Mouse (Mus musculus): ENCODE data around the gene Adamts12.

Gene Adamts12

DNA sequence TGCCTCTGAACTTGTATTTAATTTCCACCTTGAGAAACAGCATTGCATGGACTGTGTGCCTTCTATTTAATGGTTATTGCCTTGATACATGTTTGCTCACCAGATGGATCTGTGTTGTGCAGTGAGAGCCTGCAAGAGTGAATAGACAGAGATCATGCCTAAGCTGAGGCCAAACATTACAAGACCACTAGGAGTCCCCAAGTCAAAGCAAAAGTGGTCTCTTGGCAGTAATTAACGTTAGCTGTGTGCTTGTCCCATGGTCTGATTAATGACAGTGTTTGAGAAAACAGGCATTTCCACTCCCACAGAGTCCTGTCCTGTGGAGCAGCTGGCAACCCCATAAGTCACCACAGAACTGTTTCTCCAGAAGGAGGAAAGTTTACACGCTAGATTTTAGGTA is 96.2 kb downstream of the Adamts12 start:
- DNase-seq (ENCODE audit: low spot score in 2 of 2): no peak

DNA sequence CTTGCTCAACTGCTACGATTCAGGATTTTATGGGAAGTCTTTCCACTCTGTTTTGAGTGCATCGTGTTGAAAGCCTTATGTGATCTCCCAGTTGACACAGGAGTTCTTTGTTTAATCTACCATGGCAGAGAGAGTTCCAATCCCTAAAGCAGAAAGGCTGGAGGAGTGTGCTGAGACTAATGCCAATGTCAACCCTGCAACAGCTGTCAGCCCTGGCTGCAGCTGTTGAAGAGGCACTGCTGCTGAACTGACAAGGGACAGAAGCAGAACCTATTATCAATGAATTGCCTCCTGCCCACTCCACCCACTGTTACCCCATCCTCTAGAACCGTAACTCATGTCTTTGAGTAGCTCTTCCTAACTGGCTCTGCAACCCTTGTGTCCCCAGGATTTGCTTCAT is 101.3 kb downstream of the Adamts12 start:
- DNase-seq (ENCODE audit: low spot score in 2 of 2): no peak

DNA sequence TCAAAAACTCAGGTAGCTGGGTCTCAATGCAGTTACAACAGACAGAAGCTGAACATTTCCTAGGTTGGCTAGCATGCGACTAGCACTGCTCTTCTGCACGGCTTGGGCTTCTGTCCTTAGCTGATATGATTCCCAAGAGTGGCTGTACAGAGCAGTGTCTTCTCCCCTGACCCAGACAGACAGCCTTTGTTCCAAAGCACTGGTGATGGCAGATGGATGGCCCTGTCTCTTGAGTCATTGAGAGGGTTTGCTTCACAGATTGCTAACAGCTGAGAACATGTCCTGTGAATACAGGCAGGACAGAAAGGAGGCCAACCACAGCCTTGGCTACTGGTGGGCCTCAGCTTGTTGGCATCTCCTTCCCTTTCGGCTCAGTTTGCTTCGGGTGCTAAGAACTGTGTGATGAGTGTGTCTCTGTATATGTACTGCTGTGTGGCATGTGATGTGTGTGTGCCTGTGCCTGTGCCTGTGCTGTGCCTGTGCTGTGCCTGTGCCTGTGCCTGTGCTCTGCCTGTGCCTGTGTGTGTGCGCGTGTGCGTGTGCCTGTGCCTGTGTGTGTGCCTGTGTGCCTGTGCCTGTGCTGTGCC is 109.4 kb downstream of the Adamts12 start:
- DNase-seq (ENCODE audit: low spot score in 2 of 2): no peak

DNA sequence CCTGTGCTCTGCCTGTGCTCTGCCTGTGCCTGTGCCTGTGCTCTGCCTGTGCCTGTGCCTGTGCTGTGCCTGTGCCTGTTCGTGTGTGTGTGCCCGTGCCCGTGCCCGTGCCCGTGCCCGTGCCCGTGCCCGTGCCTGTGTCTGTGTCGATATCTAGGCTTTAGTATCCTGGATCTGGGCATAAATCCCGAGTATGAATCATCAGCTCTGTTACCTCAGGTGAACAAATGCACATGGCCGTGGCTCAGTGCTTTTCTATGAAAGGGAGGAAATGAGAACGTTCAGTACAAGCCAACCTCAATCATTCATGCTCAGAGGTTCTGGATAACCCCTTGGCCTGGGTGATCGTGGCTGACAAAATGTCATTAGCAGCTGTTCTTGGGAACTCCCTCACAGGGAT is 110.3 kb downstream of the Adamts12 start:
- DNase-seq (ENCODE audit: low spot score in 2 of 2): peak in 1 of 2 experiments; percentile 11

DNA sequence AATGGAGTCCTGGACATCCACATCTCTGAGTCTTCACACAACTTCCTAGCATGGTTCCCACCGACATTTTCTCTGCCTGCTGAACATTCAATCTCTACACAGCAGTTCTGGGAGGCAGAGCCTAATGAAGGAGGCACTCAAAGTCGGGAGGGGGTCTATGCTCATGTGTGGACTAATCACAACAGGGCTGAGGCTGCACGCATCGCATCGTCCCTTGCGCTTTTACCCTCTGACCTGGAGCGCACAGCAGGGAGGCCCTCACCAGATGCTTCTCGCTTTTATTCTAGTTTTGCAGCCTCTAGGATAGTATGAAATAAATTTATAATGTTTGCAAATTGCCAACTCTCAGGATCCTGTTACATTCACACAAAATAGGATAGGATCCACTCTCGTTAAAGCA is 112.9 kb downstream of the Adamts12 start:
- DNase-seq (ENCODE audit: low spot score in 2 of 2): no peak

DNA sequence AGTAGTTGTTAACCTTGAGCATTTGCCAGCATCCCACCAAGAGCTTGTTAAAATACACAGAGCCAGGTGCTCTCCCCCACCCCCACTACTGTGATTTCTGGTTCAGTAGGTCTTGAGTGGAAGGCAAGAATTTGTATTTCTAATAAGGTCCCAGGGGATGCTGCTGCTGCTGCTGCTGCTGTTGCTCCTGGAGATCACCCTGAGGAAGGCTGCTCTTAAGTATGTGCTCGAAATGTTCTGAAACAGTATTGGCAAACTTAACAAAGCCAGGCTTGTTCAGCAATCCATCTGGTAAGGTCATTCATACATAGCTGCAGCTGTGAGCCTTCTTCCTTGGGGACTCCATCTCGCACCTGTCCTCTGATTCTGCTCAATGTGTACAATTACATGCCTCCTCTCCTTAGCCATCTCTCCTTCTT is 115.2 kb downstream of the Adamts12 start:
- DNase-seq (ENCODE audit: low spot score in 2 of 2): no peak

DNA sequence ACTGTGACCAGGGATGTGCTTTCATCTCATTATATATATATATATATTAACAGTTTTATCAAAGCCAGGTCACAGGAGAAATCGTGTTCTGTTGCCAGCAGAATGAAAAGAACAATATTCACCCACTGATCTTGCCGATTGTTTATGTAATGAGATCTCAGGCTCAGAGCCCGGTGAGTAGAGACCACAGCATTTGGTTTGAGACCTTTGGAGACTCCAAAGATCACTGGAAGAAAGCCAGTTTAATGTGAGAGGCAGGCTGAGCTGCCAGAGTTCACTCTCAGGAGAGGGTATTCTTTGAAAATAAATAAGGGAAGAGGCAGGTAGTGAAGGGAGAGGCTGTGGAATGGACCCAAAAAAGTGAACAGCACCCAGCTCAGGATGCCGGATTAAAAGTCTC is 122.1 kb downstream of the Adamts12 start:
- DNase-seq (ENCODE audit: low spot score in 2 of 2): no peak

DNA sequence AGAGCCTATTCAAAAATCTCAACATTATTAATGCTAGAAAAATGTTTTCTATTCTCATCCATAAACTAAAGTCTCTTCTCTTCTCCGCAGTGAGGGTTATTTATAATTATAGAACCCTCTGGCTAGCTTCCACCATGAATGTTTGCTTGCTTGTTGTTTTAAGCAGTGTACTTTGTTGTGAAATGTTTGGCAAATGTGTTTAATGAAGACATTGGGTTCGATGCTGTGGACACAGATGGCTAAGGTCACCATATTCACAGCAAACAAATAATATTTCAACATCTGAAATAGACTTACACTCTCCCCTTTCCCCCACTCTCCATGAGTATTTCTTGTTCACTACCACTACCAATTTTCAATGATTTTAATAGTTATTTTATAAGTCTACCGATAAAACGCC is 125.9 kb downstream of the Adamts12 start:
- no peak for DNase-seq (ENCODE audit: low spot score in 2 of 2)

DNA sequence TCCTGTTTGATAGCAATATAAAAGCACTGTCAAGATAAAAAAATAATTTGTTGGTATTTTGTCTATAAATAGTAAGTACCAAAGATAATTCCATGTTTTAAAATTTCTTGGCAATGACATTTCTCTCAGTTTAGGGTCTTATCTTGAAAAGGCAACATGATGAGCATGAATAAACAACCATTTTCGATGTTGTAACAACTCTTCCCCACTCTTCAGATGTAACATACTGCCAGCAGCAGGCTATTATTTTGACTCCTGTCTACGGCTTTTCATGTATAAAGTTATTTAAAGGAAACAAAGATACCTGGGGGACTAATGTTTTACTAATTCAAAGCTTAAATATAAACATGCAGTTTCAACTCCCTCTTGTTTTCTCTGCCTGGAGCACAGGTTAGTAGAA is 128.2 kb downstream of the Adamts12 start:
- no peak for DNase-seq (ENCODE audit: low spot score in 2 of 2)

DNA sequence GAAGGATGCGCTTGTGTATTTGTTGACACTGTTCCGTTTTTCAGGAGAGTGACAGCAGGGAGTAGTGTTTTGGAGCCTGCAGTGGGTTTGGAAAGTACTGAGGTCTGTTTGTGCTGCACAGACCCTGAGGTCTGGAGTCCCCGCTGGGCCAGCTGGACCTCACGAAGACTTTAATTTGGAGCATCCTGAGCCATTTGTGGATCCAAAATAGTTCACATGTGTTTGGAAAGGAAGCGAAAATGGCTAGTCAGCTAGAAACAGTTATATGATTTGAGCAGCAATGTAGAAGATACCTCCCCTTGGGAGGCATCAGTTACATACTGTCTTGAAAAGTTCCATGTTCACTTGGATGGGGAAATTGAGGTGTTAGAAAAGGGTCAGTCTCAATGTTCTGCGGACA is 132.5 kb downstream of the Adamts12 start:
- no peak for DNase-seq (ENCODE audit: low spot score in 2 of 2)

DNA sequence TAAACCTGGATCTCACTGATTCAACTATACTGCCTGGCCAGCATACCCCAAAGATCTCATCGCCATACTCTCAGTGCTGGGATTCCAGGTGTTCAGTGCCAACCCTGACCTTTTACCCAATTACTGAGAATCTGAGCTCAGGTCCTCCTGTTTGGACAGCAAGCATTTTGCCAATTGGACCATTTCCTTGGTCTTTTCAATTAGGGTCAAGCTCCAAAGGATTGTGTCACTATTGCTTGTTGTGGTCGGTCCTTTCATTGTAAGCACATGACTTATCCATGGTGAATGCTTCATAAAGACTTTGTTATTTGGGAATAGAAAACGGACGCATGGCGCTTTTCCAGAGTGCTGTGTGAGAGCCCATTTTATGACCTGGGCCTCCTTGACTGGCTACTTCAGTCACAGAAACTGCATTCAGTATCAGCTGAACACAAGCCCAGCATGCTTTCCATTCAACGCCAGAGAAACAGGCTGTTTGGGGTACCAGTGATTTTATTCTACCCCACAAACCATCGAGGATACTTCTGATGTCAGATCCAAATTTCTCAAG is 133.7 kb downstream of the Adamts12 start:
- DNase-seq (ENCODE audit: low spot score in 2 of 2): no peak

DNA sequence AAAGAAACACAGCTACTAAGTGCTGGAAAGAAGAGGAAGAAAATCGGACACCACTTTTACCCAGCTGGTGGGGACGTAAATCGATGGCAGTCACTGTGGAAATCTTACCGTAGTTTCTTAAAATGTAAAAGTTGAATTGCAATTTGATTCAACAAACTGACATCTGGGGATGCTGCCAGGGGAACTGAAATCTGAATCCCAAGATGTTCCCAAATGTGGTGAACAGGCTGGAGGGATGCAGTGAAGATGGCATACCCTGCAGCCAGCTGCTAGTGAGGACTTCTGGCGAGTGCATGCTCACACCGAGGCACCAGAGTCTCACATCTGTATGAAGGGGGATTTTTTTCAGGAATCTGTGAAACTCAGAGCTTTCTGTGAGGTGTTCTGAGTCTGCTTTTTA is 138.5 kb downstream of the Adamts12 start:
- no peak for DNase-seq (ENCODE audit: low spot score in 2 of 2)

DNA sequence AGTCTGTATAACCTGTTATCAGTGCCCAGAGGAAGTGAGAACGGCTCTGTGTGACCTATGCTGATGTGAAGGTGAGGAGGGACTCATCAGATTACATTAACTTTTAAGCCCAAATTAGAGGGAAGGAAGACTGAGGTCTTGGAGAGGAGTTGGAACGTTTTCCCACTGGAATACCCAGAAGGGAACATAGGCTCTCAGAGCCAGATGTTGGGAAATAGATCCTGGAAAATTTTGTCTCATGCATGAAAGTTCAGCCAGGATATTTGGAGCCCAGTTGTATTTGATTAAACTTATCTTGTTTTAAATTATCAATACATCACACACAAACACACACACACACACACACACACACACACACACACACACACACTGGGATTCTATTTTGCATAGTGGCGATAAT is 140.3 kb downstream of the Adamts12 start:
- no peak for DNase-seq (ENCODE audit: low spot score in 2 of 2)

DNA sequence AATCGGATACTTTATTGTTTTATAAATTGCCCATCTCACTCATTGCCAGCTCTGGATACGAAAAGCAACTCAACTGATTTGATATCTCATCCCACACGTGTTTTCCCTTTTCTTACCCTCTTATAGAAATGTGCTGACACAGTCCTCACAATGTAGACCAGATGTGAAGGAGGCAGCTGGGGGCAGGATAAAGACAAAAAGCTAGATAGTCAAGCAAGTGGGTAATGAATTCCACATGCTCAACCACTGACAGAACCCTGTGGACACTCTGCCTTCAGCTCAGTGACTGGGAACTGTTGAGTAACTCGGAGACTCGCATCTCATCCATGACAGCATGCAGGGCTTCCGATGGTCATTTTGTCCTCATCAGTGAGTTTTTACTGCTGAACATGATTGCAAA is 146.4 kb downstream of the Adamts12 start:
- DNase-seq (ENCODE audit: low spot score in 2 of 2): no peak

DNA sequence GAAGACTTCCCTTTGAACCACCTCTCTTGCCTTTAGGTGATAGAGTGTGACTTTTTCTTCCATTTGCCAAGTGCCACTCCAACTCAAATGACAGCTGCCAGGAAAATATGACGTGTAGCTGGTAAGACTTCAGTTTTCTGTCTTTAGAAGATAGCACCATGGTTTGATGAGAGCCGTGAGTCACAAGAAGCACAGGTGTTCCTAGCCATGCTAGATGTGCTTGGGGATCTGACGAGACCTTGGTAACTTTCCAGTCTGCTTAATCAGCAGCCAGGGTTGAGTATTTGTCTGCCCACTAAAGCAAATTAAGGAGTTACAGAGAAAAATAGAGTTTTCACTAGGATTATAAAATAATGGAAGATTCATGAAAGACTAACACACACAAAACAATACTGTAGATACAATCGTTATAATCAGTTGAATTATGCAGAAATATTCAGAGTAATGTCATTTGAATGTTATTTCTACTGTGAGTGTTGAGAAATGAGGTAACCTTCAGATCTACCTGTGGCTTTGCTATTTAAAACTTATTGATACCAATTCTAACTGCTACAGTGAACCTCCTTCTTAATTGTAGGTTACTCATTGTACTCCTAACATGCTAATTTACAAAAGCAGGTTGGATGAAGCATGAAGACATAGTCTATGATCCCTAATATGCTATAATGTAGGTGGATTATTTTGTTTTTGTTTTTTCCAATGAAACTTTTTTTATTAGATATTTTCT is 169.5 kb downstream of the Adamts12 start:
- no peak for DNase-seq (ENCODE audit: low spot score in 2 of 2)

DNA sequence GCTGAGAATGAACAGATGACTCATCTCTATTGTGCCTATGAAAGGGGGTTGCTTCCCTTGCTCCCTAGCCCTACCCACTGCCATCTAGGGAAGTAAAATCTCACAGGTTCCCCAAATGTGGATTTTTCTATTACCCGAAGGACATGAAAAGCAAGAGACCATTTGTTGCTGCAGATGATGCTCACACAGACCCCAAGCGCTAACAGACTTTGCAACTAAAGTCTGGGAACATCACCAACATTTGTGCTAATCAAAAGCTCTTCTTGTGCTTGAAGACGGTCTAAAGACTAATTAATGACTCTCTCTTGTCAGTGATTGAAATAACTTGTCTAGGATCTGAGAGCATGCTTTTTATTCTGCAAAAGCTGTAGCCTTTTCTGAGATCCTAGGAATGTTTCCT is 175.8 kb downstream of the Adamts12 start:
- DNase-seq (ENCODE audit: low spot score in 2 of 2): no peak

DNA sequence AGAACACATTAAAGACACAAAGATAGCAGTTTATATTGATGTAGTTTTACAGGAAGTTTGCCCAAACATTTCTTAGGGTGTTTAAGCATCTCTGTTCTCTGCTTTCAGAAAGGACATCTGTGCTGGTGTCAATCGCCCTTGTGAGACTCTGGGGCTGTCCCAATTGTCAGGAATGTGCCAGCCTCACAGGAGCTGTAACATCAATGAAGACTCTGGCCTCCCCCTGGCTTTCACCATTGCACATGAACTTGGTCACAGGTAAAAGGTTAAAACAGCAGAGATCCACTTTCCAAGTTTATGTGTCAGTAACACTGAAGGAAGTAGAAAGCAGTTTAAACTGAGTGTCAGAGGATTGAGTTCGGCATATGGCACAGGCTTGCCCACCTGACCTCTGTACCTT is 176.7 kb downstream of the Adamts12 start:
- DNase-seq (ENCODE audit: low spot score in 2 of 2): no peak

DNA sequence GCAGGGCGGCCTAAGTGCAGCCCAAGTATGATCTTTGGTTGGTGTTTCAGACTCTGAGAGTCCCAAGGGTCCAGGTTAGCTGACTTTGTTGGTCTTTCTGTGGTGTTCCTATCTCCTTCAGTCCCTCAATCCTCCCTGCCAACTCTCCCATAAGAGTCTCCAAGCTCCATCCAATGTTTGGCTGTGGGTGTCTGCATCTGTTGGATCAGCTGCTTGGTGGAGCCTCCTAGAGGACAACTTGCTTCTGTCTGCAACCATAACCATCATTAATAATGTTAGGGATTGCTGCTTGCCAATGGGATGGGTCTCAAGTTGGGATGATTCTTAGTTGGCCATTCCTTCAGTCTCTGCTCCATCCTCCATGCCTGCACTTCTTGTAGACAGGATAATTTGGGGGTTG is 181.8 kb downstream of the Adamts12 start:
- DNase-seq (ENCODE audit: low spot score in 2 of 2): no peak

DNA sequence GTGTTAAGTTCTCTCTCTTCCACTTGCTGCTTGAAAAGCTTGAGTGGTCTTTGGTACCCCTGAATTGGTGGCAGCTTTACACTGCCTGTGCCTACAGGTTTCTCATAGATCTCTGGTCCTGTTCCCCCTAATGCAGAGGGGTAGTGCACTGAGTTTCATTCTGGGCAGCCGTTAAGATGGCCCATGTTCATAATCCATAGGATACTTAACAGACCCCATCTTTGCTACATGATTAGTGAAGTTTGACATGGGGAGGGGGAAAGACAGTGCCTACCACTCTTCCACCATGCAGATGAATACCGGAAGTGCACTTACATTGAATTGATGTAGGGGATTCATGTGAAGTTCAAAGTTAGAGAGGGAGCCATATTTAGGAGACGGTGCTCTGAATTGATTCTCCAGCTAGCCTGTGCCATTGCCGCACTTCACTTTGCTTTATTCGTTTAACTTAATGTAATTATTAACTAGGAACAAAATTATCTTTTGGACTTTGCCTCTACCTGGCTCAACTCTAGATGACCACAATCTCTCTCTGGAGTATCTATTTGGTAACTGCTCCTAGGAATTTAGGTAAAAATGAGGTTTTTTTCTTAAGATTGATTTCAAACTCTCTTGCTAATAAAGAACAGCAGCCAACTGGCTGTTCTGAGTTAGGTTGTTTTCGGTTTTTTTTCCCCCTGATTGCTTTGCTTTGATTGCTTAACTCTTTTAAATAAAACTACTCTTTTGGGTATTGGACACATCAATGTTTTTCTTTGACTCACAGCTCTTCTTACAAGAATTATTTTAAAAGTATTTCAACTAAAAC is 214.9 kb downstream of the Adamts12 start:
- DNase-seq (ENCODE audit: low spot score in 2 of 2): no peak

DNA sequence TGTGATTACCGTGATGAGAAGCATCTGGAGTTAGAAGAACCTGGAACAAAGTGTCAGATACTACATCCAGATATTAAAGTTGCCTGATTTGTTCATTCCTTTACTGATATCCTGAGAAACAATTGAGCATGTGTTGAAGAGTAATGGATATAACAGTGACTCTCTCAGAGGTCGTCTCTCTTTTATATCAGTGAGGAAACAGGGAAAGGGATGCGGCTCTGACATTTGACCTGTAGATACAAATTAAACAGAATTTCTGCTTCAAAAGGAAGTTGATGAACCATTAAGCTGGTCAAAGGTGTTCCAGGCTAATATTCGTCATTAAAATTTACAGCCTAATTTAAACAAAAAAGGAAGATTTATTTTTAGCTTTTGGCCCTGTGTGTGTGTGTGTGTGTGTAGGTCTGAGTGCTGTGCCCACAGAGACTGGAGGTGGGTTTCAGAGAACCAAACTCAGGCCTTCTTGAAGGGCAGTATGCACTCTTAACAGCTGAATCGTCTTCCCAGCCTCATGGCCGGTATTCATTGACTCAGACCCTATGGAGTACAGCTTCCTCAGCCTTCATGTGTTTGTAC is 216.2 kb downstream of the Adamts12 start:
- no peak for DNase-seq (ENCODE audit: low spot score in 2 of 2)

DNA sequence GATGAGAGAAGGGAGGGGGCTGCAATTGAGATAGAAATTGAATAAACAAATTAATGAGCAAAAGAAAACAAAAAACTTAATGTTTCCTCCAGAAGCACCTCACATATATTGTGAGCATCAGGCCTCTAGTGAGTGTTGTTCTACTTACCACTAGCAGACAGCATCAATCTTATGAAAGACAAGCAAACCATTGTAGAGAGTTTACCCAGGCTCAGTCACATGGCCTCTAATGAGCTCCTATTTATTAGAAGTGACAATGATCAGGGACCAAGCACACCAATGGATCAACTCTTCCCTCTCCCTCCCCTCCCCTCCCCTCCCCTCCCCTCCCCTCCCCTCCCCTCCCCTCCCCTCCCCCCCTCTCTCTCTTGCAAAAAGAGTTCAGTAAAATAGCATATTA is 218.6 kb downstream of the Adamts12 start:
- no peak for DNase-seq (ENCODE audit: low spot score in 2 of 2)

DNA sequence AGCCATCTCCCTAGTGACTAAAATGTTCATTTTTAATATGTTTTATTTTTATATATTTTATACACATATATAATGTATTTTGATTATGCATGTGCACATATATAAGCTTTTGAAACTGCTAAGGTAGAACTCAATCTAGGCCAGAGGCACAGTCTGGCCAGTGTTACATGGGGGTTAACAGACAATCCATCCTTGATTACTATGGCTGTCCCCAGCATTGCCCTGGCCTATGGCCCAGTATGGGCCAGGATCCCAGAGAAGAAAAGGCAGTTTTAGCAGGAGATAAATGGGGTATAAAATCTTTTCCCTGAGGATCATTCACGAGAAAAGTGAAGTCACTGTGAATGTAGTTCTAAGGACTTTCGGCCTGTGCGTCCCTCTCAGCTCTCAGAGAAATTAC is 223.2 kb downstream of the Adamts12 start:
- DNase-seq (ENCODE audit: low spot score in 2 of 2): no peak

All from left cerebral cortex, adult 9 months (tissue).